Mouse (Mus musculus) left cerebral cortex, adult 9 months (tissue): ENCODE results near the gene Mrpl42.

Experiments
- DNase-seq, 2 experiments: peaks; one replicate each; pipeline ENCODE4 v3.0.0; 2022; ENCODE audit warnings: low spot score in 2 of 2

Mrpl42 gene

DNA sequence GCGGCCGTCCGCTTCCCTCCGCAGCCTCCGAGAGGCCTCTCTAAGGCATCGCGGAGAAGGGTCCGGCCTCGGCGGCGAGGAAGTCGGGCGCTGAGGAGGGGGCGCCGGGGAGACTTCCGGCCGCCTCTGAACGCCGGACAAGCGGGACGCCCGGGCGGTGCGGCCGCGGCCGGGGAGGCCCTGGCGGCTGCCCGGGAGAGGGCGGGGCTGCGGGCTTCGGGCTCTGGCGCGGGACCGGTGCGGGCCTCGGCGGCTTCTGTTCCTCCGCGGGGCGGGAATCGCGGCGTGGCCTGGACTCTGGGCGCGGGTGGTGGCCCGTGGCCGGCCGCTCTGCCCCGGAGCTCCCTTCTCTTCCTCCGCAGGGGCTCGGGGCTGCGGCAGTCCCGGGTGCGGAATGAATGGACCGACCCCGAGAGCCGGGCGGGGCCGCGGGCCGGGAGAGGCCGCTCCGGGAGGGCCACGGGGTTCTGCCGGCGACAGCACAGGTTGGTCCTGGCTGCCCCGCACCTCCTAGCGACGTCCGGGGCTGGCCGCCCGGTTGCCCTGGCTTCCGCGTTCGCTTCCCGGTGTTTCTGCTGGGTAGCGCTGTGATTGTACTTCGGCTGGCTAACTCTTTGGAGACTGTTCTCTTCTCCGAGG is 13.7 kb upstream of the Mrpl42 start:
- DNase-seq, result peak in 1 of 2 experiments; percentile 21

DNA sequence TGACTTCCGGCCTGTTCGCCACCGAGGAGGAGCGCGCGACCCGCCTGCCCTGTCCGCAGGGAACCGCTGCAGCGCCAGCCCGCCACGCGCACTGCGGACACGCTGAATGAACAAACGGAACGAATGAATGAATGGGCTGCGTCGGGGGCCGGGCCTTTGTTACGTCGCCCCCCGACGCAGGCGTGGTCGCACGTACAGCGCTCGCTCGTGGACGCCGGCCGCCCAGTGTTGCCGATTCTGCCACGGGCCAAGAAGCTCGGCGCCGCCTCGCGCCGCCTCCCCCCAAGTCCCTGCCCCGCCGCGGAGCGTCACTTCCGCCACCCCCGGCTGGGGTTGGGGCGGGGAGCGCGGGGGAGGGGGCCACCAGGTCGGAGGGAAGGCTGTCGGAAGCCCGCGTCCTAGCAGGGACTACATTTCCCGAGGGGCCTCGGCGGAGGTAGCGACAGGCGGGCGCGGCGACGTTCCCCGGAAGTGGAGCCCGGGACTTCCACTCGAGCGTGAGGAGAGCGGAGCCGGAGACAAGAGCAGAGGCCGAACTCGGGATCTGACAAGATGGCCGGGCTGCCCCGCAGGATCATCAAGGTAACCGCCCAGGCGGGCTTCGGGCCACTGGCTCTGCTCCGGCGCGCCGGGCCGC is 13.0 kb upstream of the Mrpl42 start, which contains the start of gene Ube2n:
Gene Ube2n, plus strand, starts transcription at position 490 of the 637 bp plus-strand sequence.
- DNase-seq, result peak; percentile 96 to 98

DNA sequence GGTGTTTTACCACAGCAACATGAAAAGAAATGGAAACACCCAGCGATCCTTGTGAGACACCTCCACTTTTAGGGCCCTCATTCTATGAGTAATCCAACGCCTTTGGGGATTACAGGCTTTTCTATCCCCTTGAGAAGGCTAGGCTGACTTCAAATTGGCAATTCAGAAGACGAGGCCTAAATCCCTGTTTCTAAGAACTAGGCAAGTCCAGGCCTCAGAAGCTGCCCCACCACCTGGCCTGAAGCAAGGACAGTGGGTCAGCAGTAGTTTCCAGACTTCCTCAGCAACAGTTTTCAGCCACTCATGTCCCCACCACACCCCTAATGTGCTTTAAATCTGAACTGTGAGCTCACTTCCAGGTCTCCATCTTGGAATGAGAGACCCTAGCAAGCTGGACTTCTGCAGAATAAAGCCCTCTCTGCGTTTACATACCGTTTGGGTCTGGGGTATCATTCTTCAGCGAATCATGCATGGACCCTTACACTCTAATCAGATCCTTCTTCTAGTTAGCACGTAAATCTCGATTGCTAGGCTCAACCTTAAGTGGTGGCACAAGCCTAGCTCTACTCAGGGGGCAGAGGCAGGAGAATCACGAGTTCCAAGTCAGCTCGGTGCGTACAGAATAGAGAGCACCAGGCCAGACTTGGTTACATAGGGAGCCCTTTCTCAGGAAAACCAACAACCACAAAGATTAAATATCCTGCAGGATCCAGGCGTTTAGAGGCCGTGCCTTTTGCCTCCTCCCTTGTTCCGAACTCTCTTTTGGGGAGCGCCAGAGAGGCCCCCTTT is 12.2 kb upstream of the Mrpl42 start:
- DNase-seq, result peak in 1 of 2 experiments; percentile 26

DNA sequence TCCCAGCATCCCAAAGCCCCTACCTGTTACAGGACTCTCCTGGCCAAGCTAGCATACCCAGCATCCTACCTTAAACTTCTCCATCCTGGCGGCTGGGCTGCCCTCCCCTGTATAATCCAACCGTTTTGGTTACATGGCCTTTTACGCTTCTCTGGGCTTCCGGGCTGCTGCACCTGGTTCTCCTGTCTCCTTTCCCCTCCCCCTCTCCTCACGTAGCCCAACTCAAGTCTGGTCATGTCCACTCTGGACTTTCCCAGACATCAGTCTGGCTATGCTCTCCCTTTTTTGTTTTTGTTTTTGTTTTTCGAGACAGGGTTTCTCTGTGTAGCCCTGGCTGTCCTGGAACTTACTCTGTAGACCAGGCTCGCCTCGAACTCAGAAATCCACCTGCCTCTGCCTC is 10.9 kb upstream of the Mrpl42 start:
- DNase-seq, result no peak

DNA sequence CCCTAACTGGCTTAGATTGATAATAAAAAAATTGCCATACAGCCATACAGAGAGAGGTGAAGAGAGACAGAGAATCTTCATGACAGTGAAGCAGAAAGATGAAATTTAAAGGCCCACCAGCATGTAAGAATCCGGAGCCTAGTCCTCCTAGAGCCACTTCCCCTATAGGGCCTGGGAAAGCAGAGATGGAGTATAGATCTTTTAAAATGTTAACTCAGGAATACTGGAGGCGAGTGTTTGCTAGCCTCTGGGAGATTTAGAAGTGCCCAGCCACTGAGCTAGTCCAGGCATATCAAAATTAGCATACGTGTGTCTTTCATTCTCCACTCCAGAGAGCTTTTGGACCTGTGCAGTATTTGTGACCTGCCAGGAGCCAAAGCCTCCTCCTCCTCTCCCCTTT is 7.5 kb upstream of the Mrpl42 start:
- no peak for DNase-seq

DNA sequence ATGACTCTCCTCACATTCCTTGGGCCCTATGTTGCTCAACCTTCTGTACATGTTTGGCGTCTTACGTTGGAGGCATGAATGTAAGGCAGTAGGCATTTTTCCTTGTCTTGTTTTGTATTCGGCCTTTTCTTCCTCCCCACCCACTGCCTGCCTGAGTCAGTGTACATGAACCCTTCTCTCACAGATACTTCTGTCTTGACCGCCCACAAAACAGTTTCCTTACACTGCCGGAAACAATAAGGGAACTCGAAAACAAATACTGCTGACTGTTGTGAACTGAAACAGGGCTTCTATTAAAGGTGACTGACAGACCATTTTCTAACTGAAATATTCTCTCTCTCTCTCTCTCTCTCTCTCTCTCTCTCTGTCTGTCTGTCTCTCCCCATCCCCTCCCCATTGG is 7.1 kb upstream of the Mrpl42 start:
- no peak for DNase-seq

DNA sequence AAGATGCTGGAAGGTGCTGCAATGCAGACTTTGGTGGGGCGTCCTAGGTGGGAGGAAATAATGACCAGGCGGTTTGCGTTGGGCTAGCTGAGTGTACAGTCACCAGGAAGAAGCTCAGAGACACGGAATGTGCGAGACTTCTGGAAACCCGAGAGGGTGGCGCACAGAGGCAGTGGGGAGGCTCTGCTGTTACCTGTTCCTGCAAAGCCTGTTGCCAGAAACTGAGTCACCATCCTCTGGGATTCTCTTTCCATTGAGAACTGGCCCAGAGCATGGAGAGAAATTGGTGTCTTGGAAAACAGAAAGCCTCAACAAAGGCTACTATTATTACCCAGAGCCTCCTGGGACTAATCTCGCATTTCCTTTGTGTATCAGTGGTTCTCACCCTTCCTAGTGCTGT is 6.4 kb upstream of the Mrpl42 start:
- DNase-seq, result no peak

DNA sequence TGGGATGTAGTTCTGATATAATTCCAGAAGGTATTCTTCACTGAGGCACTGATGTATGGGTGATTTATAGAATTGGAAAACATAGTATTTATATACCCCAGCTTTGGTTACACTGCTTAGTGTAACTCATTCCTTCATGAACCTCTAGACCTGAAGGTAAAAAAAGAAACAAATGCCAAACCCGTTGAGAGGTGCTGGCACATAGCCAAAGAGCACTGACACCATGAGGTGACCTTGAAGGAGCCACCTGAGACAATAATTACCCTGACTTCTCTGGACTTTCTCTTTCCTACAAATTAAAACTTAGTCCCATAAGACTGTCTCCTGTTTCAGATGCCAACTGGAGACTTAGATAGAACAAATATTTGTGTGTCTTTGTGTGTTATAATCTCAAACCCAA is 2.6 kb upstream of the Mrpl42 start:
- no peak for DNase-seq

DNA sequence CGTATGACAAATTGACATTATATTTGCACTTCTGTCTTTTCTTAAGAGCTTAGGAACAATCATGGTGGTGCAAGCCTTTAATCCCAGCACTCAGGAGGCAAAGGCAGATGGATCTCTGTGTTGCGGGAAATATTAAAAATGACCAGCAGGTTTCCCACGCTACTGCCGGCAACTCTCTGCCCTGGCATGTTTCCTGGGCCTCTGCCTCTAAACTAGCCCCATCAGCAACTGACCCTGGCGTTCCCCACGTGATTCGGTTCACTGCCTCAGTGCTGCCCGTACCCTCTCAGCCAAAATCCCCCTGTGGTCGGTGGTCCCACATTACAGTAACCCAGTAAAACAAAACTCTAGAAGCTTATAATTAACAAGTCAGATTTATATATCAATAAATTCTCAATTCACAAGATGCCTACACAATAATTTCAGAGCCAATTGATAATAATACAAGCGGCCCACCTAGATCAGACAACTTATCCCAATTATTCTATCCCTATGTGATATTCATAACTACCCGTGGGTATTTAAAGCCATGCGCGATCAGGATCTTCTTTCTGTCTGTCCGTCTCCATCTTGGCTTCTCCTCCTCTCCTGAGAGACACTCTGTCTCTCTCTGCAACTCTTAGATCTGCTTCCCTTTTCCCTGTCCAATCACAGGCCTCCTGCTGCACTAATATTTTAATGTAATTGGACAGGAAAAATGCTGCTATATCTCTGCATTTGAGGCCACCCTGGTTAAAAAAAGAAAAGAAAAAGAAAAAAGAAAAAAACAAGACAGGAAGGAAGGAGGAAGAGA is 1.9 kb upstream of the Mrpl42 start:
- DNase-seq, result no peak

DNA sequence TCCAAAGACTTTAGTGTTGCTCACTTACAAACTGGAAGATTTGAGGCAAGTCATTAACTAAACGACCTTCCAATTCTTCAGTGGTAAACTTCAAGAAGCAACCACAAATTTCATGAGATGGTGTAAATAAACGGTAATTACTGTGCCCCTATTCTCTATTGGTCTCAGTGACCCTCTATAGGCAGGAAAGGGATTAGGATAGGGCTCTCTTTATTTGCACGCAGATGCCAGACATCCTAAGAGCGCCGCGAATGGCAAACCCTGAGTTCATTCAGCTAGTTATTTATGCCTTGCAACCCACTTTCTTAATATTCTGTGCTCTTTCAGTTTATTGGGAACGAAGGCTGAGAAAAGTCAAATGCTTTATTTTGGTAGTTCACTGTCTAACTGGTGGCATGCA is 707 bp downstream of the Mrpl42 start:
- no peak for DNase-seq

DNA sequence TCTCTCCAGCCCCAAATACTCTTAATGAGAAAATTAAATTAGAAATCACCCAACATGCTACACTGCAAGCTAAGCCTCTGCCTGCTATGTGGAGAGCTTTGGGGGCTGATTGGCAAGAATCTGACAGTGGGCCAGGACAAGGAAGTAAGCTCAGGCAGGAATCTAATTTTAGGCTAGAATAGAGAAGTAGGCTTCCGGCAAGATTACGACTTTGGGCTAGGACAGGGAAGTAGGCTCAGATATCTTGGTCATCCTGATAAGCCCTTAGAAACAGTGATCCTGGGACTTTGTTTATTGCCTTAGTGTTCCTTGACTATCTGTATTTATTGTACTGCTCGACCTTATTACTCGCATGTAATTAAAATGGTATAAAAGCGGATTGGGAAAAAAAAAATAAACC is 7.5 kb downstream of the Mrpl42 start:
- no peak for DNase-seq

DNA sequence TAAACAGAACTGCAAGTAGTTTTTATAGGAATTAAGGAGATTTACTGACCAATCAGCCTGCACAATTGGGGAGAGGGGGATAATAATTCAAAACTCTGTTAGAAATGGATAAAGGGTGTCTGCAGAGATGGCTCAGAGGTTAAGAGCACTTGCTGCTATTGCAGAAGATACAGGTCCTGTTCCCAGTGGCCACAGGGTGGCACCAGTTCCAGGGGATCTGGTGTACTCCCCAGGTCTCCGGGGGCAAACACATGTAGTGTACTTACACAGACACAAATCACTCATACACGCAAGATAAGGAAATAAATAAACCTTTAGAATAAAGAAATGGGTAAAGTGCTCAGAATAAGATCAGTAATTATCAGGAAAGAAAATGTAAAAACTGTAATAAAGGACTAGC is 12.1 kb downstream of the Mrpl42 start:
- DNase-seq, result no peak

DNA sequence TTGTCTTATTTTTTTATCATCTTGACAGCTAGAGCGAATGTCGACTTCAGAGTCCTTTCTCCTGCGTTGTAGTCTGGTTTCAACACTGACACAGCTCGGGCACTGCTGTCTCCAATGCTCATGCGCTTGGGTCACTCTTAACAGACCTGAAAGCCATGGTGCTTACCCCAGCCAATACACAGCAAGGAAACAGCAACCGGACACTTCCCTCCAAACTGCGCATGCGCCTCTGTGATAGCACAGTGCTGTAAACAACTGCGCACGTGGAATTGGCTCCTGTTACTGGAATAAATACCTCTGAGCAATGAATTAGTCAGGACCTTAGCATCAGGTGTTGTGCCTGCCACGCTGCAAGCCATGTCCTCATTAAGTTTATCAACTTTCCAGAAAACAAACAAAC is 24.2 kb downstream of the Mrpl42 start:
- DNase-seq, result no peak

DNA sequence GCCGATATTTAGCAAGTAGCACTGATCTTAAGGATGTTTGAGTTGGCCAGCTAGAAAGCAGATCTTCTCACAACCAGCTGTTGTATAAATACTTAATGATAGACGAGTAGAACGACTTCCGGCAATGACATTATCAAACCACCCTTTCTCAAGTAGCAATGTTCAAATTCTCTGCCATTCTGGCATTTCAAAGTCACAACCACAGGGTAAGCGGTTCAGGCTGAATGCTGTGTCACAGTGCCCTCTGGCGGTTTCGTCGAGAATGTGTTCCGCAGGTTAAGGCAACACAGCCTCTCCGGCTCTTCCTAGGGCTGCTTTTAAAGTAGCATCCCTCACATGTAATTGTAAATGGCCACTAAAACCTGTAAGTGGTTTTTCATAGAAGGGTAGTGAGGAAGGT is 25.8 kb downstream of the Mrpl42 start:
- DNase-seq, result peak; percentile 14 to 81

DNA sequence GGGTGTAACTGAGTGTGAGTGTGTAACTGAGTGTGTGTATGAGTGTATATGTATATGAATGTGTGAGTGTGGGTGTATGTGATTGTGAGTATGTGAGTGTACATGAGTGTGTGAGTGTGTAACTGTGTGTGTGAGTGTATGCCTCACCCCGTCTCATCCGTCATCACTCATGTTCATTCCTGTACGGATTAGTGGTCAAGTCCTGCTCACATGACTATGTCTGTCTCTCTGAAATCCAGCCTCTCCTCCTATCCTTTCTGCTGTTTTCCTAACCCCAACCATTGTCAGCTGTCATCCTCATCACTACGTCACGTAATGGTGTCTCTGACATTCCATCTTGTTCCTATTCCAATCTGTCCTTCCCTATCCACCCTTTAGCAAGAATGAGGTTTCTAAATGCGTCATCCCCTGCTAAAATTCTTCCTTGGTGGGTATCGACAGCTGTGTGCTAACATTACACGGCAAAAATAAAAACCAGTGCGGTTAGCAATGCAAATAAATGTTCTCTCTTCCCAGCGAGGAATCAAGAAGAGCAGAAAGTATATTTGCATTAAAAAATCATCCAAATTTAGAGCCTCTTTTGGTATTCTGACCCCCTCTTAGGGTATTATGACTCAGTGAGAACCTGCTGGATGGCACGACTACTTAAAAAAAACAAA is 29.7 kb downstream of the Mrpl42 start:
- peak in 1 of 2 experiments; percentile 23 for DNase-seq

DNA sequence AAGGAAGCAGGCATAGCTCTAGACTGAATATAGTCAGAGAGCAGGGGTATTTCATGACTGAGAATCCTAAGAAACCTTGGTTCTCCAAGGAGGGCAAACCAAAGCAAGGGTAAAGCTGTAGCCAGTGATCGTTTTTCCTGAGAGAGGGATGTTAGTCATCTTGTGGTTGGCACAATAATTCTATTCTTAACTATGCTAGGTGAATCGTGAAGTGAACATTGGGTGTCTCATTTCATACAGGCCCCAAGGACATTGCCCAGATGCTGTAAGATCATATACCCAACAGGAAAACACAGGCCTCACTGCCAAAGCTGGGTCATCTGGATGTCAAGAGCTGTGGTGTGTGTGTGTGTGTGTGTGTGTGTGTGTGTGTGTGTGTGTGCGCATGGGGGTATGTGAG is 30.6 kb downstream of the Mrpl42 start:
- no peak for DNase-seq

DNA sequence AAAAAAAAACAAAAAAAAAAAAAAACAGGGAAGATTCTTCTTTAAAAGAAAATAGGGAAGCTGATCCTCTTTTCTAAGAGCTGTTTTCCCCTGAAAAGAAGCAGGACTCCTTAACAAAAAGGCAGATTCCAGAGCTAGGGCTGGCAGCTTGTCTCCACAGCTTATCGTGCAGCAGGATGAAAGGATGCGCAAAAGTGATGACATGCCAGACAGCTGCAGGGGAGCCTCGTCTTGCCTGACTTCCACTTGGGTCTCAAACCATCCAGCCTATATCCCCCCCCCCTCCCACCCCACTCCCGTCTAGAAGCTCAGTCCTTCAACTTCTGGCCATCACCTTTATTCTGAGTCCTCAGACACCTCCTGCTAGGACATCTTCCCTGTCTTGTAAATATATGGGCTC is 32.8 kb downstream of the Mrpl42 start:
- no peak for DNase-seq

DNA sequence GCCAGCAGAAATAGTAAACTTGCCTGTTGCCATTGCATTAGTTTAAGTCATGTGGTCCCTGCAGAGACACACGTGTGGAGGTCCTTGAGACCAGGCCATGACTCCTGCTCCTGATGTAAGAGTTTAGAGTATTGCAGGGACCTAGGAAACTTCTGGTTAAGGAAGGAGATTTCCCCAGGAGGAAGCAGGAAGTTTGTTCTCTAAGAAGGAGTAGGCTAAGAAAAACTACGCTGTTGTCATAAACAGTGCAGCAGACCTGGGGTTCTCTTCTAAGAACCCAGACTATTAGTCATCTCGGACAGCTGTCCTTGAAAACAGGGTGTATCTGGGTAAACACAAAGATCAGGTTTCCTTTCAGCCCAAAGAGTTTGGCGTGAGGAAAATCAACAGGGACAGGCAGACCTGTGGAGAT is 36.2 kb downstream of the Mrpl42 start:
- no peak for DNase-seq

DNA sequence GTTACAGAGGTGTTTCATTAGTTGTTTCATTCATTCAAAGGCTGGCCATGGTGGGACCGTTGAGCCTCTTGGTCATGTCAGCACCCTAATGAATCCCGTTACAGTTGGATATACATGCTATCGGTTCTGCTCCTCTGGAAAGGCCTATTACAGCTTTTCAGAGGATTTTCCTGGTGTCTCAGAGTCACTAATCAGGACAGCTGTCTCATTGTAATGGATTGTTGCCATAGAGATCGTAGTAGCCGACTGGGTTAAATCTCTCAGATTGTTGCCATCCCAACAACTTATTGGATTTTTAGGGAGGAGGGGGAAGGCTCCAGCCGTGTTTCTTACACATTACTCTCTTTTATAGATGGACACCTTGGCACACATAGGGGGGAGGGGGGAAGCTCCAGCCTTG is 37.2 kb downstream of the Mrpl42 start:
- no peak for DNase-seq

DNA sequence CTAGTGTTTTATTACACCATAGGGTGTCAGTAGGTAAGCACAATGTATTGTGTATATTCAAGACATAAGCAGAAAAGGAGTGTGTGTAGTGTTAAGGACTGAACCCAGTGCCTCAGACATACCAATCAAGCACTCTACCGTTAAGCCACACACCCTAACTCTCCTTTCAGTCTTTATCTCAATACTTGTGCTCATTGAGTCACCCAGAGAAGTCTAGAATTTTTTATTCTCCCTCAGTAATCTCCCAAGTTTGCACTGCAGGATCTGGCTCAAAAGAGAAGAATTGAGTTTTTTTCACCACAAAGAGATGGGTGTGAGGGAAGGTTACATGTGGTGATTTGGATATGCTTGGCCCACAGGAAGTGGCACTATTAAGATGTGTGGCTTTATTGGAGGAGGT is 39.5 kb downstream of the Mrpl42 start:
- no peak for DNase-seq

DNA sequence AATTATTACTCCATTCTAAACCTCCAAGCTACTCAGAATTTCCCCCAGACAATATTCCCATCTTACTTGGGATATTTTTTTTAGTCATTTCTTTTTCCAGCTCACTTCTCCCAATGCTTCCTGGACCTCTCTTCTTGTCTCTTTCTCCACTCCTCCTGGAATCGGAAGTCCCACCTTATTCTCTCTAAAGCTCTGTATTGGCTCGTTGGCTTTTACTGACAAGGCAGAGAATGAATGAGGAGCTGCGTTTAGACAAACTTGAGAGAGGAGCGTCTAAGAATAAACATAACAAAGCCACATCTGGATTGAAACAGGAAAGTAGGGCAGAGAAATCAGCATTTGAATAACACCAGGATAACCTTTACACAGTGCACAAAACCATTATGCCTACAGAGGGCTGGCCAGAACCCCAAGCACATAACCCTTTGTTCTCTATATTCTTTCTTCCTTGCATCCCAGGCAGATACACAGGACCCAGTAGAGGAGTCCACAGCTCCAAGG is 40.6 kb downstream of the Mrpl42 start:
- no peak for DNase-seq
